Mouse (Mus musculus) stomach, embryonic 15.5 days (tissue): Measurements from ENCODE around the gene Cacna1d. TPM values are rescaled to one million over a fixed set of nuclear protein-coding genes. Genes with fewer than 3 reads are reported as not detected.

ENCODE experiments used
- ATAC-seq: fragments of 200-750 bp; cut with Nextera tagmentation; 2 replicates; pipeline ENCODE4 v1.8.0; 2017; ENCODE audit warnings: low read depth, moderate number of reproducible peaks, moderate TSS enrichment; ENCODE audit not compliant: insufficient read depth, low FRiP score
- H3K27ac ChIP-seq: fragments of 300-500 bp; sonication (generic); 2 replicates; pipeline ENCODE4 v1.5.1; 2015; ENCODE audit warnings: mild to moderate bottlenecking, inconsistent platforms
- H3K27me3 ChIP-seq: fragments of 300-500 bp; sonication (generic); replicated peaks from 2 replicates; pipeline ENCODE4 v1.6.1; 2015; ENCODE audit warnings: inconsistent platforms
- H3K36me3 ChIP-seq: fragments of 300-500 bp; sonication (generic); 2 replicates; pipeline ENCODE4 v1.6.1; 2015; ENCODE audit warnings: inconsistent platforms
- H3K4me1 ChIP-seq: fragments of 300-500 bp; sonication (generic); 2 replicates; pipeline ENCODE4 v1.6.1; 2015; ENCODE audit warnings: inconsistent platforms
- H3K4me2 ChIP-seq: fragments of 300-500 bp; sonication (generic); 2 replicates; pipeline ENCODE4 v1.6.1; 2015; ENCODE audit warnings: mild to moderate bottlenecking, inconsistent platforms
- H3K4me3 ChIP-seq: fragments of 300-500 bp; sonication (generic); replicated peaks from 2 replicates; pipeline ENCODE4 v1.5.1; 2015; ENCODE audit warnings: inconsistent platforms
- H3K9ac ChIP-seq: fragments of 300-500 bp; sonication (generic); 2 replicates; pipeline ENCODE4 v1.6.1; 2015; ENCODE audit warnings: inconsistent platforms
- H3K9me3 ChIP-seq: fragments of 300-500 bp; sonication (generic); 2 replicates; pipeline ENCODE4 v1.6.1; 2016; ENCODE audit warnings: inconsistent platforms
- WGBS: fragments of 180-500 bp; shearing (Covaris S2); methylation state at CpG from one replicate; pipeline ENCODE4 v1.1.7; 2015; 5-methylcytosine and 5-hydroxymethylcytosine counted together
- polyA plus RNA-seq: library from polyadenylated mRNA; unstranded; fragments of >200 nt; fragmentation: Nextera tagmentation; extraction: Ambion mirVana; gene quantifications from 2 replicates; pipeline ENCODE4 v1.2.1, GENCODE M21; 2015

Cacna1d gene
- polyA plus RNA-seq, 1 experiment from 2014 or later = 6.1 TPM

GRCm38 (mm10) chr14:30510214-30510763 is 19.0 kb upstream of the Cacna1d start:
- no peak for ATAC-seq
- H3K4me1 ChIP-seq = no peaks in the 10 kb centered on the region
- H3K36me3 ChIP-seq = peaks cover 30% of the 10 kb centered on the region
- no peak overlapping the region for H3K4me2 ChIP-seq
- no peaks in the 10 kb centered on the region for H3K27me3 ChIP-seq
- no peak overlapping the region for H3K27ac ChIP-seq
- H3K4me3 ChIP-seq = no peak overlapping the region
- WGBS = 89% methylated on average over 6 of the region's 6 CpGs
- H3K9ac ChIP-seq = no peak overlapping the region
- H3K9me3 ChIP-seq = no peaks in the 10 kb centered on the region

GRCm38 (mm10) chr14:30504990-30505389 is 13.7 kb upstream of the Cacna1d start:
- no peak for ATAC-seq
- H3K4me1 ChIP-seq = no peaks in the 10 kb centered on the region
- no peaks in the 10 kb centered on the region for H3K9me3 ChIP-seq
- no peak overlapping the region for H3K9ac ChIP-seq
- H3K27ac ChIP-seq = no peak overlapping the region
- peaks cover 19% of the 10 kb centered on the region for H3K36me3 ChIP-seq
- H3K4me3 ChIP-seq = no peak overlapping the region
- H3K27me3 ChIP-seq = no peaks in the 10 kb centered on the region
- 89% methylated on average over 5 of the region's 5 CpGs for WGBS
- no peak overlapping the region for H3K4me2 ChIP-seq

GRCm38 (mm10) chr14:30498202-30498601 is 6.9 kb upstream of the Cacna1d start:
- Histone ChIP-seq H3K9me3 (no peaks in the 10 kb centered on the region), H3K4me1 (no peaks in the 10 kb centered on the region), H3K27me3 (no peaks in the 10 kb centered on the region), H3K9ac (no peak overlapping the region), H3K27ac (no peak overlapping the region), H3K36me3 (peaks cover 6% of the 10 kb centered on the region; the same call in 1 of the 2 replicates), H3K4me2 (no peak overlapping the region), H3K4me3 (no peak overlapping the region)
- 80% methylated on average over 2 of the region's 2 CpGs for WGBS
- ATAC-seq = no peak

- H3K27me3 ChIP-seq = no peaks in the 10 kb centered on the region
- H3K4me1 ChIP-seq = no peaks in the 10 kb centered on the region
- H3K9ac ChIP-seq = no peak overlapping the region
- ATAC-seq = no peak
- no peak overlapping the region for H3K4me3 ChIP-seq
- no peak overlapping the region for H3K27ac ChIP-seq
- H3K4me2 ChIP-seq = no peak overlapping the region
- H3K36me3 ChIP-seq = 0 out of 2 replicates have a peak, but pooled peaks cover 2% of the 10 kb centered on the region
- H3K9me3 ChIP-seq = no peaks in the 10 kb centered on the region
- WGBS = 57% methylated on average over 6 of the region's 6 CpGs
These were observed 3.7 kb upstream of the Cacna1d start for GRCm38 (mm10) chr14:30494998-30495397.

- no peak for ATAC-seq
- Histone ChIP-seq H3K9me3 (no peaks in the 10 kb centered on the region), H3K9ac (no peak overlapping the region), H3K4me3 (no peak overlapping the region), H3K4me1 (no peaks in the 10 kb centered on the region), H3K4me2 (no peak overlapping the region), H3K36me3 (0 out of 2 replicates have a peak, but pooled peaks cover 7% of the 10 kb centered on the region), H3K27me3 (no peaks in the 10 kb centered on the region), H3K27ac (no peak overlapping the region)
- whole genome bisulfite sequencing = 36% methylated on average over 1 of the region's 1 CpGs
These were observed 2.0 kb upstream of the Cacna1d start for GRCm38 (mm10) chr14:30493276-30493675.

GRCm38 (mm10) chr14:30479361-30479948 is 11.8 kb downstream of the Cacna1d start, which contains the start of gene Dcp1a:
TSS of gene Dcp1a (plus strand) at chr14:30479535.
- H3K4me3 ChIP-seq = peak within 1 kb of the TSS; percentile 84
- WGBS = 0% methylated on average over 39 of the region's 39 CpGs
- no peaks in the 10 kb centered on the region for H3K9me3 ChIP-seq
- peak; percentile 99 for ATAC-seq
- H3K36me3 ChIP-seq = no peaks in the 10 kb centered on the region
- H3K27ac ChIP-seq = peak within 1 kb of the TSS; percentile 85
- peak within 1 kb of the TSS; percentile 61 for H3K4me2 ChIP-seq
- H3K9ac ChIP-seq = peak within 1 kb of the TSS; percentile 88
- no peaks in the 10 kb centered on the region for H3K27me3 ChIP-seq
- 0 out of 2 replicates have a peak, but pooled peaks cover 2% of the 10 kb centered on the region for H3K4me1 ChIP-seq

- 80% methylated on average over 6 of the region's 6 CpGs for WGBS
- no peaks in the 10 kb centered on the region for H3K27me3 ChIP-seq
These were observed 16.8 kb downstream of the Cacna1d start for GRCm38 (mm10) chr14:30474416-30474815.

GRCm38 (mm10) chr14:30473605-30474004 is 17.6 kb downstream of the Cacna1d start:
- H3K9me3 ChIP-seq = no peaks in the 10 kb centered on the region
- H3K9ac ChIP-seq = no peak overlapping the region
- no peak overlapping the region for H3K4me3 ChIP-seq
- H3K4me1 ChIP-seq = no peaks in the 10 kb centered on the region
- H3K27ac ChIP-seq = no peak overlapping the region
- H3K27me3 ChIP-seq = no peaks in the 10 kb centered on the region
- no peaks in the 10 kb centered on the region for H3K36me3 ChIP-seq
- no peak for ATAC-seq
- WGBS = 61% methylated on average over 5 of the region's 5 CpGs
- H3K4me2 ChIP-seq = no peak overlapping the region

More at GRCm38 (mm10) chr14:30474416-30474815, 16.8 kb downstream of the Cacna1d start:
- H3K4me2 ChIP-seq = no peak overlapping the region
- no peaks in the 10 kb centered on the region for H3K4me1 ChIP-seq
- H3K4me3 ChIP-seq = no peak overlapping the region
- no peak for ATAC-seq
- no peak overlapping the region for H3K27ac ChIP-seq
- H3K9me3 ChIP-seq = no peaks in the 10 kb centered on the region
- H3K36me3 ChIP-seq = no peaks in the 10 kb centered on the region
- no peak overlapping the region for H3K9ac ChIP-seq

- no peak for ATAC-seq
- Histone ChIP-seq H3K36me3 (no peaks in the 10 kb centered on the region), H3K27ac (no peak overlapping the region), H3K27me3 (no peaks in the 10 kb centered on the region), H3K9me3 (no peaks in the 10 kb centered on the region), H3K4me2 (no peak overlapping the region), H3K4me3 (no peak overlapping the region), H3K4me1 (0 out of 2 replicates have a peak, but pooled peaks cover under 1% of the 10 kb centered on the region), H3K9ac (no peak overlapping the region)
- WGBS = 71% methylated on average over 4 of the region's 4 CpGs
These were observed 27.9 kb downstream of the Cacna1d start for GRCm38 (mm10) chr14:30463312-30463711.

- Histone ChIP-seq H3K4me1 (peaks cover 5% of the 10 kb centered on the region; the same call in 1 of the 2 replicates), H3K27ac (no peak overlapping the region), H3K27me3 (no peaks in the 10 kb centered on the region), H3K9ac (no peak overlapping the region), H3K4me2 (no peak overlapping the region), H3K9me3 (no peaks in the 10 kb centered on the region), H3K4me3 (no peak overlapping the region), H3K36me3 (no peaks in the 10 kb centered on the region)
- ATAC-seq = no peak
- WGBS = 7% methylated on average over 14 of the region's 14 CpGs
These were observed 31.2 kb downstream of the Cacna1d start for GRCm38 (mm10) chr14:30459891-30460523.

GRCm38 (mm10) chr14:30458820-30459219 is 32.4 kb downstream of the Cacna1d start:
- 70% methylated on average over 3 of the region's 3 CpGs for WGBS
- Histone ChIP-seq H3K4me1 (peaks cover 5% of the 10 kb centered on the region; the same call in 1 of the 2 replicates), H3K27me3 (no peaks in the 10 kb centered on the region), H3K4me3 (no peak overlapping the region), H3K4me2 (no peak overlapping the region), H3K9me3 (no peaks in the 10 kb centered on the region), H3K9ac (no peak overlapping the region), H3K36me3 (no peaks in the 10 kb centered on the region), H3K27ac (no peak overlapping the region)
- no peak for ATAC-seq

GRCm38 (mm10) chr14:30457897-30458296 is 33.4 kb downstream of the Cacna1d start:
- H3K9me3 ChIP-seq = no peaks in the 10 kb centered on the region
- no peak overlapping the region for H3K4me2 ChIP-seq
- H3K9ac ChIP-seq = no peak overlapping the region
- H3K27ac ChIP-seq = no peak overlapping the region
- no peak overlapping the region for H3K4me3 ChIP-seq
- no peak for ATAC-seq
- WGBS = 25% methylated on average over 2 of the region's 2 CpGs
- no peaks in the 10 kb centered on the region for H3K36me3 ChIP-seq
- no peaks in the 10 kb centered on the region for H3K27me3 ChIP-seq
- peaks cover 5% of the 10 kb centered on the region; the same call in 1 of the 2 replicates for H3K4me1 ChIP-seq
